Mouse (Mus musculus) G1E (cell line): Measurements from ENCODE around the gene Atp13a4. TPM values are rescaled to one million over a fixed set of nuclear protein-coding genes. Genes with fewer than 3 reads are reported as not detected.

Source experiments
- ATAC-seq: 2 replicates; pipeline ENCODE4 v1.8.0; 2016; ENCODE audit warnings: mild to moderate bottlenecking; ENCODE audit not compliant: insufficient number of reproducible peaks, poor library complexity, low FRiP score, severe bottlenecking; ENCODE audit errors: extremely low read depth
- DNase-seq: peaks from one replicate; pipeline ENCODE4 v3.0.0; 2012; ENCODE audit warnings: low spot score
- H3K27me3 ChIP-seq: 2 replicates; pipeline ENCODE4 v1.6.1; 2012; ENCODE audit warnings: mild to moderate bottlenecking, low read length, inconsistent platforms; ENCODE audit not compliant: insufficient read depth
- H3K36me3 ChIP-seq: replicated peaks from 2 replicates; pipeline ENCODE3; 2012; ENCODE audit warnings: mild to moderate bottlenecking, inconsistent platforms
- H3K4me1 ChIP-seq: 2 replicates; pipeline ENCODE4 v1.6.1; 2012; ENCODE audit warnings: low read depth, low read length, inconsistent platforms, mixed read lengths; ENCODE audit not compliant: insufficient read depth
- H3K4me3 ChIP-seq: 2 replicates; pipeline ENCODE4 v1.5.1; 2012; ENCODE audit warnings: low read depth, mild to moderate bottlenecking, inconsistent platforms, low read length, moderate library complexity, mixed read lengths
- H3K9me3 ChIP-seq: replicated peaks from 2 replicates; pipeline ENCODE4 v1.6.1; 2012; ENCODE audit warnings: inconsistent platforms
- CTCF ChIP-seq: IDR thresholded peaks from 2 replicates; pipeline ENCODE4 v1.5.1; 2012; ENCODE audit warnings: low read depth, low read length, inconsistent platforms, mixed read lengths
- GATA1 ChIP-seq: IDR thresholded peaks from 2 replicates; pipeline ENCODE4 v1.6.1; 2012; ENCODE audit warnings: borderline replicate concordance, low read length, inconsistent platforms, mixed read lengths
- GATA2 ChIP-seq: IDR thresholded peaks from 2 replicates; pipeline ENCODE4 v1.6.1; 2012; ENCODE audit warnings: low read depth, low read length, inconsistent platforms, borderline replicate concordance
- POLR2AphosphoS5 ChIP-seq: IDR thresholded peaks from 2 replicates; pipeline ENCODE4 v1.6.1; 2012; ENCODE audit warnings: low read depth, low read length, inconsistent platforms; ENCODE audit not compliant: insufficient replicate concordance
- TAL1 ChIP-seq: conservative IDR thresholded peaks from 2 replicates; pipeline ENCODE4 v1.6.1; 2012; ENCODE audit warnings: low read depth, low read length, inconsistent platforms, mixed read lengths
- polyA plus RNA-seq: library from polyadenylated mRNA; stranded (reverse); fragments of >175 nt; gene quantifications from 2 replicates; pipeline ENCODE4 v1.2.3, GENCODE M21; 2012
- total RNA-seq, 2 experiments: library from RNA; stranded (forward) in 1 of 2; stranded (reverse) in 1 of 2; fragments of 200-1000 nt in 1 of 2; fragments of >200 nt in 1 of 2; fragmentation: Nextera tagmentation in 1 of 2; gene quantifications; 2 replicates each; pipeline ENCODE4 v1.2.3; 2014 to 2017

Atp13a4 gene
- total and polyA plus RNA-seq, 3 experiments, result 0.22 TPM; not detected in 2

DNA sequence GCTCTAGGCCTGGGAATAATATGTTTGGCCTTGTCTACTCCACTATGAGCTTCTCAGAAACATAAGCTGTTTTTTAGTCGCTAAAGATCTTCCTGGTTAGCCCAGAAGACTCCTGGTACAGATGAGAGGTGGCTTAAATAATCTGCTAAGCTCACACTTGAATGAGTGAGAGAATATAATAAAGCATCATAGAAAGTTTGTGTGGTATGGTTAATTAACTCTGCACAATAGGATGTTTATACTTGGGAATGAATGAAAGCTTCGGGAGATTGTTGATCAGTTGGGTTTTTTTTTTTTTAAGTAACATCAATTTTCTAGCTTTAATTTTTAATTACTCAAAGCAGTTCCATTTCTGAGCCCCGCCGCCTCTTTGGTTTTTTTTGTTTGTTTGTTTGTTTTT is 8.8 kb downstream of the Atp13a4 start:
- DNase-seq, result no peak
- Histone ChIP-seq H3K27me3 (no peaks in the 10 kb centered on the region), H3K4me3 (no peak overlapping the region), H3K9me3 (no peaks in the 10 kb centered on the region), H3K36me3 (no peaks in the 10 kb centered on the region), H3K4me1 (no peaks in the 10 kb centered on the region)
- TF ChIP-seq CTCF (no peak), GATA2 (no peak), TAL1 (no peak), POLR2AphosphoS5 (no peak), GATA1 (no peak)
- no peak for ATAC-seq

DNA sequence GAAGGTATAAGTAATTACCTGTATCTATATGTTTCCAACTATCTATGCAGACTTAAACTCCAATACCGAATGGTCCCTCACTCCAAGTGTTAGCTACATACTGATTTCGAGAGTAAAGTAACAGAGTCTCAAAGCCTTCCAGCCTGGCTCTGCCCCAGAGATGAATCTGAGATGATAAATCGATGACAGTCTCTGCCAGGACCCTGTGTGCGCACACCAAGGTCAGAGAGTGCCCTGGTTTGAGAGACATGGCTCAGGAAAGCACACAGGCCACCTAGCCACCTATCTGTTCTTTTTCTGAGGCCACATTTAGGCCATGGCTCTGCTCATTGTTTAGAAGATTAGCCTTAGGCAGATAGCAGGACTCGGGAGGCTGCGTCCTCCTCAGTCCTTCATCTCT is 11.0 kb downstream of the Atp13a4 start:
- ATAC-seq (no peak), DNase-seq (no peak)
- no peak for TF ChIP-seq CTCF
- no peak for TF ChIP-seq POLR2AphosphoS5
- no peak for TF ChIP-seq GATA1
- no peak for TF ChIP-seq GATA2
- TF ChIP-seq TAL1, result no peak

DNA sequence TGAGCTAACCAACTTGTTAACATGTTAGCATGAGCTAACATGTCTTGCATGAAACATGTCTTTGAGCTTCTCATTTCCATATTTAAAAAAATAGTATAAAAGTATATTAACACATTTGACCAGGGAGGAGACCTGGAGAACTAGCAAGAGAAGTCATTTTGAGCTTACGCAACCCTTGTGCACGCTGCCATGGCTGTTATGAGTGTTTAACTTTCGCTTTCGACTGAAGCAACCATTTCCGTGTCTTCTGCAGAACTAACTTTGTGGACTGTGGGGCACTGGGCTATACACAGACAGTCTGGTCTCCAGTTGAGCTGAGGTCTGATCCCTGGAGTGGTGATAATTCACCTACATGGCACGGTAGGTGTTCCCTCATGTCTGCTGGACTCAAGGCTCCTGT is 17.6 kb downstream of the Atp13a4 start:
- Histone ChIP-seq H3K36me3 (no peaks in the 10 kb centered on the region), H3K4me1 (0 out of 2 replicates have a peak, but pooled peaks cover 3% of the 10 kb centered on the region), H3K4me3 (no peak overlapping the region), H3K27me3 (no peaks in the 10 kb centered on the region), H3K9me3 (no peaks in the 10 kb centered on the region)
- DNase-seq (no peak), ATAC-seq (no peak)
- TF ChIP-seq GATA1 (no peak), TAL1 (no peak), CTCF (no peak), GATA2 (no peak), POLR2AphosphoS5 (no peak)

More for the DNA sequence above, 11.0 kb downstream of the Atp13a4 start:
- H3K9me3 ChIP-seq, result no peaks in the 10 kb centered on the region
- H3K36me3 ChIP-seq, result no peaks in the 10 kb centered on the region
- no peaks in the 10 kb centered on the region for H3K4me1 ChIP-seq
- no peaks in the 10 kb centered on the region for H3K27me3 ChIP-seq
- H3K4me3 ChIP-seq, result no peak overlapping the region

DNA sequence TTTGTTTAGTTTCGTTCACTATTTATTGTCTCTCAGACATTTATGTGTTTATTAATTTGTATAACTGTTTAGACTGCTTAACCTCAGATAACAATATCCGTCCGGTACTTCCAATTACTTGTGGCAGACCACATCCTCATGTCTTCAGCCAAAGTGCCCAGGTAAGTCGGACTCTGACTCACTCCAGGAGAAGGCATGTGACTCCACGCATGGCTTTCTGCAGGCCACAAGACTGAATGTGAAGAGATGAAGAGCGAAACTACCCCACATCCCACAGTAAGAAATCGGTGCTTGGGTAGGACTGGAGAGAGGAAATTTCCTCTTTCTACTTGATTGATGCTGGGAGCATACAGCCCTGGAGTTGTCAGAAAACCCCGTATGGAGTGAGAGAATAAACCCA is 18.1 kb downstream of the Atp13a4 start:
- ATAC-seq, result no peak
- DNase-seq, result no peak
- TF ChIP-seq GATA2 (no peak), POLR2AphosphoS5 (no peak), CTCF (no peak), GATA1 (no peak), TAL1 (no peak)
- Histone ChIP-seq H3K36me3 (no peaks in the 10 kb centered on the region), H3K9me3 (no peaks in the 10 kb centered on the region), H3K4me3 (no peak overlapping the region), H3K4me1 (0 out of 2 replicates have a peak, but pooled peaks cover 3% of the 10 kb centered on the region), H3K27me3 (no peaks in the 10 kb centered on the region)

DNA sequence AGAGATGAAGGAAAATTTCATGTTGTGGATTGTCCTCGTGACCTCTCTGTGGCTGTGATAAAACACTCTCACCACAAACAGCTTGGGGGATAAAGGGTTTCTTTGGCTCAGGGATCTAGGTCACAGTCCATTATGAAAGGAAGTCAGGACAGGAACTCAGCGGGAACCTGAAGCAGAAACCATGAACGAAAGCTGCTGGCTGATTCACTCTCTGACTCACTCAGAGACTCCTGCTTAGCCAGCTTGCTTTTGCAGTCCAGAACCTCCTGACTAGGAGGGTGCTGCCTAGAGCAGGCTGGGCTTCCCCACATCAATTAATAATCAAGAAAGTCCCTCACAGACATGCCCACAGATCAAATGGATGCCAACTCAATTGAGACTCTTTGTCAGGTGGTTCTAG is 32.2 kb downstream of the Atp13a4 start:
- H3K27me3 ChIP-seq, result no peaks in the 10 kb centered on the region
- DNase-seq (no peak), ATAC-seq (no peak)
- no peak for TF ChIP-seq GATA2
- TF ChIP-seq GATA1, result no peak
- TF ChIP-seq CTCF, result no peak
- no peak for TF ChIP-seq POLR2AphosphoS5
- no peak for TF ChIP-seq TAL1
- H3K36me3 ChIP-seq, result no peaks in the 10 kb centered on the region
- H3K9me3 ChIP-seq, result no peaks in the 10 kb centered on the region
- H3K4me3 ChIP-seq, result no peak overlapping the region
- H3K4me1 ChIP-seq, result peaks cover 3% of the 10 kb centered on the region

DNA sequence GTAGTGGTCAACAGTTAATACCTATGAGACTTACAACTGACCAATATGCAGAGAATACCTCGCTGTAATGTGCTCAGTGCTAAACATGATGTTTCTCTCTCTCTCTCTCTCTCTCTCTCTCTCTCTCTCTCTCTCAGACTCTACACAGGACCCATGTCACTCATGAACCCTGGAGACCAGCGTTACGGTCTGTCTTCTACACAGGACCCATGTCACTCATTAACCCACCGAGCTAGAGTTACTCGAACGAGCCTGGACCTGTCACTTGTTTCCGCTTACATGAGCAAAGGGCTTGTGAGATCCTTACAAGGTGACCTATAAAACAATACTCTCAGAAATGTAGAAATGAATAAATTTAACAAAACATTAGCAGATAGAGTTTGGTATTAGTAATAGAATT is 33.9 kb downstream of the Atp13a4 start:
- DNase-seq, result no peak
- no peak overlapping the region for H3K4me3 ChIP-seq
- ATAC-seq, result no peak
- no peaks in the 10 kb centered on the region for H3K36me3 ChIP-seq
- H3K27me3 ChIP-seq, result no peaks in the 10 kb centered on the region
- no peak for TF ChIP-seq TAL1
- TF ChIP-seq GATA1, result no peak
- no peak for TF ChIP-seq GATA2
- TF ChIP-seq CTCF, result no peak
- H3K9me3 ChIP-seq, result no peaks in the 10 kb centered on the region
- H3K4me1 ChIP-seq, result peaks cover 3% of the 10 kb centered on the region

DNA sequence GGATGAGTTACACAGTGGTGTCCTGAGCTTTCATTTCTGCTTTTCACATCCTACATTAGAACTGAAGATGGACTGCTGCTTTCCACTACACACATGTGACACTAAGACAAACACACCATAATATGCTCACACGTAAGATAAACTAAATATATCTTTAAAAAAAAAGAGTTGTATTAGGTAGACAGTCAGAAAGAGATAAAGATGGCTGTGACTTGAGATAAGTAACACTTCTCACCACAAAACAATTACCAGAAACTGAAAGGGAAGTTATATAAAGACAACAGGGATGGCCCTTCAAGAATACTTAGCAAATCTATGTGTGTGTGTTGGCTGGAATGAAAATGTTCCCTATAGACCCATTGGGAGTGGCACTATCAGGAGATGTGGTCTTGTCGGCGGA is 34.8 kb downstream of the Atp13a4 start:
- H3K36me3 ChIP-seq, result no peaks in the 10 kb centered on the region
- ATAC-seq (no peak), DNase-seq (no peak)
- TF ChIP-seq GATA1 (no peak), POLR2AphosphoS5 (no peak), GATA2 (no peak), CTCF (no peak), TAL1 (no peak)
- H3K9me3 ChIP-seq, result no peaks in the 10 kb centered on the region
- no peaks in the 10 kb centered on the region for H3K27me3 ChIP-seq
- no peak overlapping the region for H3K4me3 ChIP-seq
- peaks cover 3% of the 10 kb centered on the region for H3K4me1 ChIP-seq
